Mouse (Mus musculus) intestine, embryonic 15.5 days (tissue): Measurements from ENCODE around the gene Ppm1d. TPM values are rescaled to one million over a fixed set of nuclear protein-coding genes. Genes with fewer than 3 reads are reported as not detected.

Source experiments
- ATAC-seq: fragments of 200-750 bp; cut with Nextera tagmentation; 2 replicates; pipeline ENCODE4 v1.8.0; 2017; ENCODE audit warnings: moderate TSS enrichment, moderate library complexity
- H3K27ac ChIP-seq: fragments of 300-500 bp; sonication (generic); 2 replicates; pipeline ENCODE4 v1.5.1; 2015; ENCODE audit warnings: mild to moderate bottlenecking, inconsistent platforms
- H3K27me3 ChIP-seq: fragments of 300-500 bp; sonication (generic); replicated peaks from 2 replicates; pipeline ENCODE4 v1.6.1; 2015; ENCODE audit warnings: inconsistent platforms
- H3K36me3 ChIP-seq: fragments of 300-500 bp; sonication (generic); 2 replicates; pipeline ENCODE4 v1.6.1; 2015; ENCODE audit warnings: inconsistent platforms
- H3K4me1 ChIP-seq: fragments of 300-500 bp; sonication (generic); replicated peaks from 2 replicates; pipeline ENCODE4 v1.6.1; 2015; ENCODE audit warnings: inconsistent platforms
- H3K4me2 ChIP-seq: fragments of 300-500 bp; sonication (generic); replicated peaks from 2 replicates; pipeline ENCODE4 v1.6.1; 2015; ENCODE audit warnings: mild to moderate bottlenecking, inconsistent platforms
- H3K4me3 ChIP-seq: fragments of 300-500 bp; sonication (generic); replicated peaks from 2 replicates; pipeline ENCODE4 v1.5.1; 2015; ENCODE audit warnings: inconsistent platforms
- H3K9ac ChIP-seq: fragments of 300-500 bp; sonication (generic); 2 replicates; pipeline ENCODE4 v1.6.1; 2015; ENCODE audit warnings: inconsistent platforms
- H3K9me3 ChIP-seq: fragments of 300-500 bp; sonication (generic); 2 replicates; pipeline ENCODE4 v1.6.1; 2016; ENCODE audit warnings: inconsistent platforms
- WGBS: fragments of 180-500 bp; shearing (Covaris S2); methylation state at CpG from one replicate; pipeline ENCODE4 v1.1.7; 2015; 5-methylcytosine and 5-hydroxymethylcytosine counted together
- polyA plus RNA-seq: library from polyadenylated mRNA; unstranded; fragments of >200 nt; fragmentation: Nextera tagmentation; extraction: Ambion mirVana; gene quantifications from 2 replicates; pipeline ENCODE4 v1.2.1, GENCODE M21; 2015

Ppm1d gene
- 13.2 and 13.8 TPM in 2 replicates for polyA plus RNA-seq

- peak; percentile 96 for ATAC-seq
- Histone ChIP-seq H3K4me2 (peak within 1 kb of the TSS; percentile 86), H3K9me3 (no peaks in the 10 kb centered on the region), H3K27ac (peak within 1 kb of the TSS; percentile 92), H3K27me3 (no peaks in the 10 kb centered on the region), H3K4me1 (peaks cover 4% of the 10 kb centered on the region; the same call in 1 of the 2 replicates), H3K4me3 (peak within 1 kb of the TSS; percentile 72), H3K36me3 (peaks cover 4% of the 10 kb centered on the region; the same call in 1 of the 2 replicates), H3K9ac (peak within 1 kb of the TSS; percentile 68)
- under 1% methylated on average over 77 of the region's 78 CpGs for WGBS
Measured at GRCm38 (mm10) chr11:85310713-85311574, at the start of gene Ppm1d. Gene Ppm1d (plus strand): TSS chr11:85311244.

GRCm38 (mm10) chr11:85264635-85265034, 46.4 kb upstream of the Ppm1d start:
- WGBS, result 52% methylated on average over 5 of the region's 5 CpGs
- H3K9me3 ChIP-seq, result no peaks in the 10 kb centered on the region
- ATAC-seq, result no peak
- H3K27ac ChIP-seq, result no peak overlapping the region
- H3K27me3 ChIP-seq, result no peaks in the 10 kb centered on the region
- H3K4me1 ChIP-seq, result no peaks in the 10 kb centered on the region
- H3K4me2 ChIP-seq, result no peak overlapping the region
- H3K4me3 ChIP-seq, result no peak overlapping the region
- no peaks in the 10 kb centered on the region for H3K36me3 ChIP-seq
- H3K9ac ChIP-seq, result no peak overlapping the region

DNA sequence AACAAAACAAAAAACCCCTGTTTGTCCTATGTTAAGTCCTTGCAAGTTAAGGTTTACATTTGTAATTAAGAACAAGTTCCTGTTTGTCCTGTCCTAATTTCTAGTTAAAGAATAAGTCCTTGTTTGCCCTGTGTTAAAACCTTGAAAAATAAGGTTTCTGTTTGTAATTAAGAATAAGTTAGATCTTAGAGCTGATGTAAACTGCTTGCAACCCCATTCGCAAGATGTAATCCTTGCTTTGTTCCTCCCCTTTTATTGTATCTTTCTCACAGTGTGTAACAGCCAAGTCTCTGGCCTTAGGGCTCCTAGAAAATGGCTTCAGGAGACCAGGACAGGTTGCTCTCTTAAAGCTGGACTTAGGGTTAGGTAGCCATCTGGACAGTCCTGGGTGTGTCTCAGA, 43.7 kb upstream of the Ppm1d start:
- Histone ChIP-seq H3K4me1 (no peaks in the 10 kb centered on the region), H3K9ac (no peak overlapping the region), H3K27ac (no peak overlapping the region), H3K4me2 (no peak overlapping the region), H3K4me3 (no peak overlapping the region), H3K27me3 (no peaks in the 10 kb centered on the region), H3K9me3 (no peaks in the 10 kb centered on the region), H3K36me3 (no peaks in the 10 kb centered on the region)
- ATAC-seq, result no peak
- 92% methylated on average over 1 of the region's 1 CpGs for WGBS

- ATAC-seq, result no peak
- Histone ChIP-seq H3K4me2 (no peak overlapping the region), H3K27ac (no peak overlapping the region), H3K36me3 (no peaks in the 10 kb centered on the region), H3K9ac (no peak overlapping the region), H3K27me3 (no peaks in the 10 kb centered on the region), H3K4me1 (no peaks in the 10 kb centered on the region), H3K4me3 (no peak overlapping the region), H3K9me3 (no peaks in the 10 kb centered on the region)
- WGBS, result 67% methylated on average over 3 of the region's 3 CpGs
Measured at GRCm38 (mm10) chr11:85270631-85271030, 40.4 kb upstream of the Ppm1d start.

GRCm38 (mm10) chr11:85273299-85273698, 37.7 kb upstream of the Ppm1d start:
- Histone ChIP-seq H3K4me2 (no peak overlapping the region), H3K4me3 (no peak overlapping the region), H3K9me3 (no peaks in the 10 kb centered on the region), H3K4me1 (no peaks in the 10 kb centered on the region), H3K27me3 (no peaks in the 10 kb centered on the region), H3K27ac (no peak overlapping the region), H3K36me3 (no peaks in the 10 kb centered on the region), H3K9ac (no peak overlapping the region)
- WGBS, result 71% methylated on average over 6 of the region's 6 CpGs
- no peak for ATAC-seq

DNA sequence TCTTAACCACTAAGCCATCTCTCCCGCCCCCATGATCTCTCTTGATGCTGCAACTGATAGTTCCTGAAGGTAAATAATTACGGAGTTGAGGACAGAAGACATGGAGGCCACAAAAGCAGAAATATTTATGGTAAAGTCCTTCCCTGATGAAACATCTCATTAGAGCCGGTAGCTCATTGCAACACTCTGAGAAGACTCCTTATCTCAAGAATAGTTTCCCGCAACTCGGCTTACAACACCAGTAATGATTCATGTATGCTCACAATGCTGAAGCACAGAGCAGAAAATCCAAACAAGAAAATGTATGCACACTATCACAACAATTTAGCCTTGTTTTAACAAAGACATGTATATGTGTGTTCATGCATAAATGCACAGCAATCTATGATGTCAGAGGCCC, 35.9 kb upstream of the Ppm1d start:
- no peak overlapping the region for H3K9ac ChIP-seq
- H3K9me3 ChIP-seq, result no peaks in the 10 kb centered on the region
- H3K27me3 ChIP-seq, result no peaks in the 10 kb centered on the region
- 74% methylated on average over 5 of the region's 5 CpGs for WGBS
- H3K4me2 ChIP-seq, result no peak overlapping the region
- H3K4me3 ChIP-seq, result no peak overlapping the region
- ATAC-seq, result no peak
- H3K4me1 ChIP-seq, result no peaks in the 10 kb centered on the region
- no peaks in the 10 kb centered on the region for H3K36me3 ChIP-seq
- H3K27ac ChIP-seq, result no peak overlapping the region

GRCm38 (mm10) chr11:85277609-85278008, 33.4 kb upstream of the Ppm1d start:
- H3K27me3 ChIP-seq, result no peaks in the 10 kb centered on the region
- no peak overlapping the region for H3K27ac ChIP-seq
- H3K4me2 ChIP-seq, result no peak overlapping the region
- H3K9me3 ChIP-seq, result no peaks in the 10 kb centered on the region
- 65% methylated on average over 5 of the region's 5 CpGs for WGBS
- no peaks in the 10 kb centered on the region for H3K4me1 ChIP-seq
- no peak for ATAC-seq
- no peak overlapping the region for H3K9ac ChIP-seq
- H3K36me3 ChIP-seq, result no peaks in the 10 kb centered on the region
- no peak overlapping the region for H3K4me3 ChIP-seq

DNA sequence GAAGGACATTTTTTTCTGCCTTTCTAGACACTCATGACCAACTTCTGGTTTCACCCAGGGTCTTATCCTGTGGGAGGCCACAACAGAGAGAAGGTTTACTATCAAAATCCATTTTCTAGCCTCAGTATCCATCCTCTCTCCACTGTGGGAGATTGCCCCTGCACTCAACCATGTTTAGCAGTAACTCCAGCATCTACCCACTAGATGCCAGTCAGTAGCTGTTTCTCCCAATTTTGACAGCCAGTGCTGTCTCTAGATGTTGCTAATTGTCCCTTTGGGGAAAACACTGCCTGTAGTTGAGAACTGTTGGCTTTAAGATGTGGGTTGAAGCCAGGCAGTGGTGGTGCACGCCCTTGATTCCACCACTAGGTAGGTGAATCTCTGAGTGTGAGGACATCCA, 32.9 kb upstream of the Ppm1d start:
- H3K27me3 ChIP-seq, result no peaks in the 10 kb centered on the region
- H3K4me1 ChIP-seq, result no peaks in the 10 kb centered on the region
- no peak overlapping the region for H3K4me3 ChIP-seq
- no peak overlapping the region for H3K27ac ChIP-seq
- H3K9me3 ChIP-seq, result no peaks in the 10 kb centered on the region
- no peak overlapping the region for H3K4me2 ChIP-seq
- no peak for ATAC-seq
- H3K9ac ChIP-seq, result no peak overlapping the region
- 75% methylated on average over 1 of the region's 1 CpGs for WGBS
- no peaks in the 10 kb centered on the region for H3K36me3 ChIP-seq

- Histone ChIP-seq H3K4me1 (no peaks in the 10 kb centered on the region), H3K9ac (no peak overlapping the region), H3K4me3 (no peak overlapping the region), H3K27ac (no peak overlapping the region), H3K4me2 (no peak overlapping the region), H3K27me3 (no peaks in the 10 kb centered on the region), H3K9me3 (no peaks in the 10 kb centered on the region), H3K36me3 (no peaks in the 10 kb centered on the region)
- 61% methylated on average over 15 of the region's 15 CpGs for WGBS
- ATAC-seq, result peak; percentile 47; the same call in 1 of the 2 replicates
Measured at GRCm38 (mm10) chr11:85281219-85281878, 29.7 kb upstream of the Ppm1d start.

DNA sequence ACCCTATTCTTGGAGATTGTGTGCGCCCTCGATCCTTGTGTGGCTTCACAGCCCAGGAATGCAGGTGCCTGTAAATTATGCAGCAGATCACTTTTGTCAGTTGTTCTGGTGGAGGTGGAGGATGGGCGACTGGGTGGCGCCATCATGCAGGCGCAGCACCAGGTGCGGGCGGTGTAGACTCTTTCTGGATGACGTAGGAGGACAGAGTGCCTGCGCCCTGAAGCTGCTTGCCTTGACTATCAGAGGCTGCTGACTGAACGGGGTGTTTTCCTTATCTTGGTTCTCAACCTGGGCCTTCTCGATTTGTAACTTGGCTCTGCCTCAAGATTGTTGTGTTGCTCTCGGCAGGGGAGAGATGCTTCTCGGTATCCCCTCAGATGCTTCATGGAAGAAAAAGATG, 13.1 kb upstream of the Ppm1d start:
- Histone ChIP-seq H3K9ac (no peak overlapping the region), H3K9me3 (no peaks in the 10 kb centered on the region), H3K27me3 (no peaks in the 10 kb centered on the region), H3K27ac (no peak overlapping the region), H3K36me3 (no peaks in the 10 kb centered on the region), H3K4me3 (no peak overlapping the region), H3K4me2 (no peak overlapping the region), H3K4me1 (no peaks in the 10 kb centered on the region)
- ATAC-seq, result peak; percentile 47; the same call in 1 of the 2 replicates
- 77% methylated on average over 13 of the region's 13 CpGs for WGBS

DNA sequence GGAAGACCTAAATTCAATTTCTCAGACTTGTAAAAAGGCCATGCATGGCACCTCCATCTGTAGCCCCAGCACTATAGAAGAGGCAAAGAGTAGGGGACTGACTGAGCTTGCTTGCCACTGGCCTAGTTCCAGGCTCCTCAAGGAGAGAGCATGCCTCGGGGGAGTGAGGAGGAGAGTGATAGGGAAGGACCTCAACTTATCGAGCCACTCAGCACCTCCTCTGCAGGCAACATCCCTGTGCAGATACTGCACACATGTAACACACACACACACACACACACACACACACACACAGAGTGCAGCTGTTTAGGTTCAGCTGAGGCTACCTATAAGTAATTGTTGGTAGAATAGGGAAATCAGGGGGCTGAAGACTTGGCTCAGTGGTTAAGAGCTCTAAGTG, 11.2 kb upstream of the Ppm1d start:
- Histone ChIP-seq H3K27me3 (no peaks in the 10 kb centered on the region), H3K36me3 (no peaks in the 10 kb centered on the region), H3K9ac (no peak overlapping the region), H3K9me3 (no peaks in the 10 kb centered on the region), H3K4me3 (no peak overlapping the region), H3K4me1 (no peaks in the 10 kb centered on the region), H3K4me2 (no peak overlapping the region), H3K27ac (no peak overlapping the region)
- WGBS, result 66% methylated on average over 2 of the region's 2 CpGs
- ATAC-seq, result no peak

- H3K4me3 ChIP-seq, result no peak overlapping the region
- WGBS, result 76% methylated on average over 3 of the region's 3 CpGs
- H3K36me3 ChIP-seq, result no peaks in the 10 kb centered on the region
- H3K9me3 ChIP-seq, result no peaks in the 10 kb centered on the region
- ATAC-seq, result no peak
- H3K27ac ChIP-seq, result no peak overlapping the region
- no peak overlapping the region for H3K9ac ChIP-seq
- no peak overlapping the region for H3K4me2 ChIP-seq
- no peaks in the 10 kb centered on the region for H3K27me3 ChIP-seq
- H3K4me1 ChIP-seq, result no peaks in the 10 kb centered on the region
Measured at GRCm38 (mm10) chr11:85301161-85301560, 9.9 kb upstream of the Ppm1d start.
